Mouse (Mus musculus): ENCODE data around the gene Hdac4. TPM values are rescaled to one million over a fixed set of nuclear protein-coding genes. Genes with fewer than 3 reads are reported as not detected.
A peak's percentile ranks its signal among the peaks of the same experiment; 100 is the strongest.

Gene Hdac4
- polyA plus RNA-seq, 1 experiment from 2014 or later = 21.2 TPM

DNA sequence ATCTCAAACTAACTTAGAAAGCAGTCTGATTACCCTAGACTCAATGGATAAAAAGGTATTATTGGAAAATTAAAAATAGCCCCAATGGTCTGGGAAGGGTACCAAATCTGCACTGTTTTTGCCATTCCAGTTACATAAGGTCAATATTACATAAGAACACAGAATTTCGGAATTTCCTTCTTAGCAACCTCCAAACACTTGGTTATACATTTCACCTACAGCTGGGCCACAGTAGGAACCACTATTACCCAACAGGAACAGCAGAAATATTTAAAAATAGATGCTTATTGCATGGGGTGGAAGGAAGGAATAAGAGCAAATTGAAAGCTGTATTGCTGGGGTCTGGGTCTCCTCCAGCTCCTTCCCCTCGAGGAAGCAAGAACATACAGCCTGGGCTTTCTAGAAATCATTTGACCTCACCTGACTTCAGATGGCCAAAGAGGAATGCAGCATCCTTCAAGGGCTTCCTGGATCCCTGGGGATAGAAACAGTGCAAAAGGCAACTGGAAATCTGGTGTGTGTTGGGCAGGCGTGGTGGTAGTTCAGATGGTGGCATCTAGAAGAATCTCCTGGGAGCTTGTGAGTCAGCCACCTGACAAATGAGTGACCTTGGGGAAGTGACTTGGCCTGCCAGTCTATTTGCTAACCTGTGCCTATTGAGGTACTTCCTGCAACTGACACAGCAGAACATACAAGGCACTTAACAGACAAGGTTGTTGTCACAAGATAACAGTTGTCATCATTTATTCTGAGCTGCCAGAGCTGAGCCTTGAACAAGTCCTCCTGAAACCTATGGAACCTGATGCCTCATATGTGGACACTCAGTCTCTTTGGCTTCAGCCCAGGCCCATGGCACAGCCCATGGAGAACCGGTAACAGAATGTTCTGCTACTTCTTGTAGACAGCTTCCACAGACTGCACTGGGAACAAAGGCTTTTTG, 146.8 kb downstream of the Hdac4 start:
- 95% methylated on average over 4 of the region's 4 CpGs for WGBS
- Histone ChIP-seq H3K9me3 (ENCODE audit: control insufficient read depth, low read length) (no peaks in the 10 kb centered on the region), H3K27ac (ENCODE audit: low read depth, low read length) (no peak overlapping the region), H3K4me1 (replicated peaks; ENCODE audit: control insufficient read depth, insufficient read depth, low read length) (no peaks in the 10 kb centered on the region), H3K4me3 (ENCODE audit: low read depth, low read length) (no peak overlapping the region), H3K27me3 (ENCODE audit: control insufficient read depth, insufficient read depth, low read length) (no peaks in the 10 kb centered on the region), H3K9ac (ENCODE audit: low read depth, low read length) (no peak overlapping the region), H3K4me2 (replicated peaks; ENCODE audit: low read depth, low read length) (no peak overlapping the region), H3K36me3 (ENCODE audit: control insufficient read depth, insufficient read depth, low read length) (no peaks in the 10 kb centered on the region)
- ATAC-seq (ENCODE audit: low FRiP score) = no peak
- no peak for DNase-seq (ENCODE audit: low spot score)

DNA sequence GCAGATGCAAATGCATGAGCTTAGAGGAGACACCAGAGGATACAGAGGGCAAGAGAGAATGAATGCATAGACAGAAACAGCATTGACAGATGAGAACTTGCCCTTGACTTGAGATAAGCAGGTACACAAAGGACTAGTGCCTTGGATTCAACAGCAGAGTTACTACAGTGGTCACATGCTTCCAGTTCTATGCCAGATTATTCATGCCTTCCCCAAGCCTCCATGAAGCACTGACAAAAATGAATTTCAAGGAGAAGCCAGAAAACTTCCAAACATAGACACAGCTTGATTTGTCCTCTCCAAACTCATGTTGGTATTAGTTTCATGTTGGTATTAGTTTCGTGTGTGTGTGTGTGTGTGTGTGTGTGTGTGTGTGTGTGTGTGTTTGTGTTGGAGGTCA, 149.8 kb downstream of the Hdac4 start:
- WGBS = 94% methylated on average over 1 of the region's 1 CpGs
- Histone ChIP-seq H3K27ac (ENCODE audit: low read depth, low read length) (no peak overlapping the region), H3K4me3 (ENCODE audit: low read depth, low read length) (no peak overlapping the region), H3K9ac (ENCODE audit: low read depth, low read length) (no peak overlapping the region), H3K4me1 (replicated peaks; ENCODE audit: control insufficient read depth, insufficient read depth, low read length) (no peaks in the 10 kb centered on the region), H3K27me3 (ENCODE audit: control insufficient read depth, insufficient read depth, low read length) (no peaks in the 10 kb centered on the region), H3K9me3 (ENCODE audit: control insufficient read depth, low read length) (no peaks in the 10 kb centered on the region), H3K36me3 (ENCODE audit: control insufficient read depth, insufficient read depth, low read length) (no peaks in the 10 kb centered on the region), H3K4me2 (replicated peaks; ENCODE audit: low read depth, low read length) (no peak overlapping the region)
- ATAC-seq (ENCODE audit: low FRiP score) = no peak
- DNase-seq (ENCODE audit: low spot score) = no peak

DNA sequence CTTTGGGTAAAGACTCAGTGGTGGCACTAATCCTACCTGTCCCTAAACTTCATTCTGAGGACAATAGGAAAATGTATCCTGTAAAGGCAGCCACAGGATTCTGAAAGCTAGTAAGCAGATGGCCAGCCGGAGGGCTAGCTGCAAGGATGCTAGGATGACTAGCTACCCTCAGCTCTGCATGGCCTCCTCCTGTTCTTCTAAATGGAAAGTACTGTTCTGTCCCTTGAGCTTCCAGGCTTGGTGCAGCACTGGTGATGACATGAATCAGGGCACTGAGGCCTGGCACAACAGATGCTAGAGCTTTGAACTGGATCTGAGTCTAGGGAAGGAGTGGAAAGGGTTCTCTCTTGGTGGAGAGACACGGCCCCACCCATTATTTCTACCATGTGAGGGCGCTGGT, 150.6 kb downstream of the Hdac4 start:
- Histone ChIP-seq H3K27ac (ENCODE audit: low read depth, low read length) (no peak overlapping the region), H3K4me2 (replicated peaks; ENCODE audit: low read depth, low read length) (no peak overlapping the region), H3K9ac (ENCODE audit: low read depth, low read length) (no peak overlapping the region), H3K4me3 (ENCODE audit: low read depth, low read length) (no peak overlapping the region), H3K36me3 (ENCODE audit: control insufficient read depth, insufficient read depth, low read length) (no peaks in the 10 kb centered on the region), H3K9me3 (ENCODE audit: control insufficient read depth, low read length) (no peaks in the 10 kb centered on the region), H3K27me3 (ENCODE audit: control insufficient read depth, insufficient read depth, low read length) (no peaks in the 10 kb centered on the region), H3K4me1 (replicated peaks; ENCODE audit: control insufficient read depth, insufficient read depth, low read length) (no peaks in the 10 kb centered on the region)
- ATAC-seq (ENCODE audit: low FRiP score) = no peak
- WGBS = 89% methylated on average over 3 of the region's 3 CpGs
- no peak for DNase-seq (ENCODE audit: low spot score)

DNA sequence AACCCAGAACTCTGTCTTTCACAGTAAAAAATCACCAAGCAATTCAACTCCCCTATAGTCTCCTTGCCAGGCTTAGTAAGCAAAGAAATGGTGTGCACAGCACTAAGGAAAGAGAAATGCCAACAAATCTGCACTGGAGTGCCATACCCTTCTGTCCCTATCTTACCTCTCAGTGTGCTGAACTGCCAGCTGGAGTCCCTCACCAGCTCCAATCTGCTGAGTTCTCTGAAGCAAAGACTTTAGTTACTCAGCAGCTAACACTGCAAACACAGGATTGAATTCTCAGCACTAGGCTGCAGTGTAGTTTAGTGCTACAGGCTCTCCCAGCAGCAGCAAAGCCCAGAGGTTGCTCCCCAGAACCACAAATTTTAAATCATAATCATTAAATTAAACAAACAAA, 151.5 kb downstream of the Hdac4 start:
- no peak overlapping the region for H3K4me3 ChIP-seq (ENCODE audit: low read depth, low read length)
- H3K4me1 ChIP-seq (replicated peaks; ENCODE audit: control insufficient read depth, insufficient read depth, low read length) = no peaks in the 10 kb centered on the region
- H3K9ac ChIP-seq (ENCODE audit: low read depth, low read length) = no peak overlapping the region
- H3K4me2 ChIP-seq (replicated peaks; ENCODE audit: low read depth, low read length) = no peak overlapping the region
- no peaks in the 10 kb centered on the region for H3K9me3 ChIP-seq (ENCODE audit: control insufficient read depth, low read length)
- H3K27me3 ChIP-seq (ENCODE audit: control insufficient read depth, insufficient read depth, low read length) = no peaks in the 10 kb centered on the region
- H3K27ac ChIP-seq (ENCODE audit: low read depth, low read length) = no peak overlapping the region
- ATAC-seq (ENCODE audit: low FRiP score) (no peak), DNase-seq (ENCODE audit: low spot score) (no peak)
- H3K36me3 ChIP-seq (ENCODE audit: control insufficient read depth, insufficient read depth, low read length) = no peaks in the 10 kb centered on the region

DNA sequence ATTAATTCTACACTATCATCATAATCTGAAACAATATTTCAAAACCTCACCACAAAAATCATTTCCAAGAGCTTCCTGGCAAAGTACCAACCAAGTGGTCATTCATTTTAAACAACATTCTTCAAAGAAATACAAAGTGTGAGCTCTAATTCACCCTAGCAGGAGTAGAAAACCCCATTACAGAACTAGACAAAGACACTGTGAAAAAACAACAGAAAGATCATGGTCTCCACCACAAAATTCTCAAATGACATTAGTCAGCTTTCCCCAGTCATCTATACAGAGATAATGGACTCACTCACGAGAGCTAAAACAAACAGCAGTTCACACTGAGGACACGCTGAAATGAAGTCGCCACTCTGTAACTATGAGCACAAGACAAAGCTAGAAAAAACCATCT, 153.4 kb downstream of the Hdac4 start:
- H3K9ac ChIP-seq (ENCODE audit: low read depth, low read length) = no peak overlapping the region
- WGBS = 54% methylated on average over 3 of the region's 3 CpGs

DNA sequence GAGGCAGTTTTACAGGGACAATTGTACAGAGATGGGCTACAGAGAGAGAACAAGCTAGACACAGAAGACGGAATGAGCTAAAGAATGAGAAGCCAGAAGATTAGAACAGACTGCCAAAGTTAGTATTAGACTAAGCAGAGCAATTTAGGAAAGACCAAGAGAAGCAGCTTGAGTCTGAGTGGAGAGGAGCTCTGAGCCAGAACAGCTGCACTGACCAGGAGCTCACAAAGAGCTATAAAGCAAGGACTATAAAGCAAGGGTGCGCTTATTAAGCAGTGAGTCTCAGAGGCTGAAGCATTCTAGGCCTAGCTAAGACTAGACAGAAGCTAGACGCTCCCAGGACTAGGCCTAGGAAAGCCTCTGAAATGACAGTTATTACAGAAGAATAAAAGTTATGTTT, 154.2 kb downstream of the Hdac4 start:
- Histone ChIP-seq H3K9me3 (ENCODE audit: control insufficient read depth, low read length) (no peaks in the 10 kb centered on the region), H3K4me1 (replicated peaks; ENCODE audit: control insufficient read depth, insufficient read depth, low read length) (no peaks in the 10 kb centered on the region; the same call in 1 of the 2 replicates), H3K27ac (ENCODE audit: low read depth, low read length) (no peak overlapping the region), H3K36me3 (ENCODE audit: control insufficient read depth, insufficient read depth, low read length) (no peaks in the 10 kb centered on the region), H3K27me3 (ENCODE audit: control insufficient read depth, insufficient read depth, low read length) (no peaks in the 10 kb centered on the region), H3K9ac (ENCODE audit: low read depth, low read length) (no peak overlapping the region), H3K4me3 (ENCODE audit: low read depth, low read length) (no peak overlapping the region), H3K4me2 (replicated peaks; ENCODE audit: low read depth, low read length) (no peak overlapping the region)
- ATAC-seq (ENCODE audit: low FRiP score) (no peak), DNase-seq (ENCODE audit: low spot score) (no peak)
- WGBS = 83% methylated on average over 3 of the region's 3 CpGs

More for the DNA sequence above, 153.4 kb downstream of the Hdac4 start:
- Histone ChIP-seq H3K4me1 (replicated peaks; ENCODE audit: control insufficient read depth, insufficient read depth, low read length) (no peaks in the 10 kb centered on the region), H3K27ac (ENCODE audit: low read depth, low read length) (no peak overlapping the region), H3K4me3 (ENCODE audit: low read depth, low read length) (no peak overlapping the region), H3K36me3 (ENCODE audit: control insufficient read depth, insufficient read depth, low read length) (no peaks in the 10 kb centered on the region), H3K27me3 (ENCODE audit: control insufficient read depth, insufficient read depth, low read length) (no peaks in the 10 kb centered on the region), H3K9me3 (ENCODE audit: control insufficient read depth, low read length) (no peaks in the 10 kb centered on the region), H3K4me2 (replicated peaks; ENCODE audit: low read depth, low read length) (no peak overlapping the region)
- ATAC-seq (ENCODE audit: low FRiP score) (no peak), DNase-seq (ENCODE audit: low spot score) (no peak)

DNA sequence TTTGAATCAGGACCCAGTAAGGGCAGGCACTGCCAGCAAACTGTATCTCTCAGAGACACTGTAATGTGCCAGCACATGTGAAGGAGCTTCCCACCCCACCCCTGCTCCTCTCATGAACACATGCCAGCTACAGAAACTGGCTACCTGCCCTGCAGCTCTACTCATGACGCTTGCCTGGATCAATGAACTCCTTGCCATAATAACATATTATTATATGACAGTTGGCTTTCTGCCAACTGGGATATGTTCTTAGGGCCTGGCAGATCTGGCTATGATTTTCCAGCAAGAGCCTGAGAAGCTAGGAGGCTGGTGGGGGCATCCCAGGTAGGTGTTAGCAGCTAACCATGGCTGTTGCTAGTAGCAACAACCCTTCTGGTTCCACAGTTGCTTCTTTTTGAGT, 156.8 kb downstream of the Hdac4 start:
- H3K4me3 ChIP-seq (ENCODE audit: low read depth, low read length) = no peak overlapping the region
- DNase-seq (ENCODE audit: low spot score) = no peak
- no peaks in the 10 kb centered on the region; the same call in 1 of the 2 replicates for H3K4me1 ChIP-seq (replicated peaks; ENCODE audit: control insufficient read depth, insufficient read depth, low read length)
- H3K9ac ChIP-seq (ENCODE audit: low read depth, low read length) = no peak overlapping the region
- H3K4me2 ChIP-seq (replicated peaks; ENCODE audit: low read depth, low read length) = no peak overlapping the region
- no peaks in the 10 kb centered on the region for H3K36me3 ChIP-seq (ENCODE audit: control insufficient read depth, insufficient read depth, low read length)
- no peaks in the 10 kb centered on the region for H3K9me3 ChIP-seq (ENCODE audit: control insufficient read depth, low read length)
- no peaks in the 10 kb centered on the region for H3K27me3 ChIP-seq (ENCODE audit: control insufficient read depth, insufficient read depth, low read length)
- no peak for ATAC-seq (ENCODE audit: low FRiP score)
- 91% methylated on average over 1 of the region's 1 CpGs for WGBS
- no peak overlapping the region for H3K27ac ChIP-seq (ENCODE audit: low read depth, low read length)

DNA sequence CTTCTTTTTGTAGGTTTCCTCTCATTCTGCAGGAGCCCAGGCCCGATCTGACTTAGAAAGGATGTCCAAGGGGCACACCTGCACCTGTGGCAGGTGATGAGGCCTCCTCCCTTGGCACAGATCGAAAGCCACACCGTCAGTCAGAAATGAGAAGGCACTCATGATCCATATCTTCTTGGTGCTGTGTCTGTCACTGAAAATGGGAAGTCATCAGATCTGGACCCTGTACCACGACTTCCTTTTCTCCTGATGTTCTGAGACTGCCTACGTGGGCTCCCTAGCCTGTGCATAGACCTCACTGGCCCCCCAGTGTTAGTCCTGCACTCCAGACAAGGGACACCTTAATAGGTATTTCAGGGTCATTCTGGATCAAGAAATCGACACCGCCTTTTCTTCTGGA, 158.5 kb downstream of the Hdac4 start:
- no peak overlapping the region for H3K4me3 ChIP-seq (ENCODE audit: low read depth, low read length)
- H3K27me3 ChIP-seq (ENCODE audit: control insufficient read depth, insufficient read depth, low read length) = no peaks in the 10 kb centered on the region
- H3K4me2 ChIP-seq (replicated peaks; ENCODE audit: low read depth, low read length) = no peak overlapping the region
- no peaks in the 10 kb centered on the region; the same call in 1 of the 2 replicates for H3K4me1 ChIP-seq (replicated peaks; ENCODE audit: control insufficient read depth, insufficient read depth, low read length)
- ATAC-seq (ENCODE audit: low FRiP score) (no peak), DNase-seq (ENCODE audit: low spot score) (no peak)
- no peaks in the 10 kb centered on the region for H3K9me3 ChIP-seq (ENCODE audit: control insufficient read depth, low read length)
- no peak overlapping the region for H3K9ac ChIP-seq (ENCODE audit: low read depth, low read length)
- WGBS = 91% methylated on average over 7 of the region's 7 CpGs
- H3K36me3 ChIP-seq (ENCODE audit: control insufficient read depth, insufficient read depth, low read length) = no peaks in the 10 kb centered on the region
- no peak overlapping the region for H3K27ac ChIP-seq (ENCODE audit: low read depth, low read length)

DNA sequence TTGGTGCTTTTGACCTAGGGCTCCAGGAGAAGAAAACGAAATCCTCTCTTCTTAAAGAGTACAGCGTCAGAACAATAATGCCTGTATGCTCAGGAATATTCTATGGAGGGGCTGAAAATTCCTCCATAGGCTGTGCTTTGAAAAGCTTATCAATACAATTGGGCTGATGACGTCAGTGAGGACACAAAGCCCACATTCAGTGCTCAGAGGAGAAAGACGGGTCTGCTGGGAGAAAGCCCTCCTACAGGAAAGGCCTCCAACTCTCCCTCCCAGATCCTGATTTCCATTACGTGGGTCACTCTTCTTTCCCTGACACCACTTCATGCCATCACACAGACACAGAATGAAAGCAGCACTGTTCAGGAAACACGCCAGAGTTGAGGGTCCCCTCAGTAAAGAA, 159.7 kb downstream of the Hdac4 start:
- Histone ChIP-seq H3K9ac (ENCODE audit: low read depth, low read length) (no peak overlapping the region), H3K36me3 (ENCODE audit: control insufficient read depth, insufficient read depth, low read length) (no peaks in the 10 kb centered on the region), H3K4me1 (replicated peaks; ENCODE audit: control insufficient read depth, insufficient read depth, low read length) (no peaks in the 10 kb centered on the region; the same call in 1 of the 2 replicates), H3K4me3 (ENCODE audit: low read depth, low read length) (no peak overlapping the region), H3K27ac (ENCODE audit: low read depth, low read length) (no peak overlapping the region), H3K4me2 (replicated peaks; ENCODE audit: low read depth, low read length) (no peak overlapping the region), H3K9me3 (ENCODE audit: control insufficient read depth, low read length) (no peaks in the 10 kb centered on the region), H3K27me3 (ENCODE audit: control insufficient read depth, insufficient read depth, low read length) (no peaks in the 10 kb centered on the region)
- 45% methylated on average over 6 of the region's 6 CpGs for WGBS
- peak; percentile 29 for DNase-seq (ENCODE audit: low spot score)
- no peak for ATAC-seq (ENCODE audit: low FRiP score)

All from hindbrain, embryonic 11.5 days (tissue).